Mouse (Mus musculus): Measurements from ENCODE around the gene Bckdk. TPM values are rescaled to one million over a fixed set of nuclear protein-coding genes. Genes with fewer than 3 reads are reported as not detected.

Bckdk gene
- polyA plus RNA-seq, 1 experiment from 2014 or later: 111 TPM

DNA sequence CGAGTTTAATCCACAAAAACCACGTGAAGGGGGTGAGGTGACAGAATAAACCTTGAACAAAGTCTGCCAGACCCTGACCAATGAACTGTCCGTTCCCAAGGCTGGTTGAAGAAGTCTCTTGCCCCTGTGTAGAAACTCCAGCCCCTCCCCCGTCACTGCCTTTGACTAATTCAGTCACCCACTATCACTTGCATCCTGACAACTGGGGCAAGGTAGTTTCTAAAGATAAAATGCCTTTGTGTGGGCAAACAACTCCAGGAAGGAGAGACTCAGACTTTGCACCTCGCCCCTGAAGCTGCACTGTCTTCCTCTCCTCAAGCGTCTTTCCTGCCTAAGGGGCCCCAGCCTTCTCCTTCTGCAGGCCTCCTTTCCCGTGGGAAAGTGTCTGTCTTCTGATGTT, 3.9 kb upstream of the Bckdk start:
- DNase-seq (ENCODE audit: low spot score): no peak
- 52% methylated on average over 7 of the region's 7 CpGs for WGBS
- no peak overlapping the region for H3K4me3 ChIP-seq
- no peak overlapping the region for H3K27ac ChIP-seq (replicated peaks)
- H3K36me3 ChIP-seq (replicated peaks): peaks cover 1% of the 10 kb centered on the region
- H3K27me3 ChIP-seq (replicated peaks; ENCODE audit: low read depth, poor library complexity, severe bottlenecking): no peaks in the 10 kb centered on the region
- no peaks in the 10 kb centered on the region for H3K9me3 ChIP-seq
- peaks cover 16% of the 10 kb centered on the region for H3K4me1 ChIP-seq

DNA sequence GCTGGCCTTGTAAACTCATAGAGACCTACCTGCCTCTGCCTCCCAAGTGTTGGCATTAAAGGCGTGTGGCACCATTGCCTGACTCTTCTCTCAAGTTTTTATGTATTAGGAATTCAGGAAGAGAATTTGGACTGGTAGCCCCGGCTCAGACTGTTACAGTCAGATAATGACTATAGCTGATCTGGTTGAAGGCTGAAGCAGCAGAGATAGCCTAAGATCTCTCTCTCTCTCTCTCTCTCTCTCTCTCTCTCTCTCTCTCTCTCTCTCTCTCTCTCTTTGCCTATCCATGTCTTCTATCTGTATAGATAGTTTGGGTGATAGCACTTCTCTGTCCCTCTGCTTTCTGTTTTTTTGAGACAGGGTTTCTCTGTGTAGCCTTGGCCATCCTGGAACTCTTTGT, 2.1 kb upstream of the Bckdk start:
- Histone ChIP-seq H3K27ac (replicated peaks) (no peak overlapping the region), H3K36me3 (replicated peaks) (peaks cover 19% of the 10 kb centered on the region), H3K27me3 (replicated peaks; ENCODE audit: low read depth, poor library complexity, severe bottlenecking) (no peaks in the 10 kb centered on the region), H3K4me3 (no peak overlapping the region), H3K9me3 (no peaks in the 10 kb centered on the region), H3K4me1 (peaks cover 16% of the 10 kb centered on the region)
- 73% methylated on average over 2 of the region's 2 CpGs for WGBS
- DNase-seq (ENCODE audit: low spot score): no peak

DNA sequence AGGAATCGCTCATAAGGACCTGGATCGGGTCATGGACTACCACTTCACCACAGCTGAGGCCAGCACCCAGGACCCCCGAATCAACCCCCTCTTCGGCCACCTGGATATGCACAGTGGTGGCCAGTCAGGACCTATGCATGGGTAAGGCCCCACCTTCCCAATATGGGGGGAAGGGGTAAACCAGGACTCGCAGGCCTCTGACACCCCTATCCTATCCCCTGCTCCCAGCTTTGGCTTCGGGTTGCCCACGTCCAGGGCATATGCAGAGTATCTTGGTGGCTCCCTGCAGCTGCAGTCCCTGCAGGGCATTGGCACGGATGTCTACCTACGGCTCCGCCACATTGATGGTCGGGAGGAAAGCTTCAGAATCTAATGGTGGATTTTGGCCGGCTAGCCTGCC, 4.1 kb downstream of the Bckdk start:
- Histone ChIP-seq H3K4me1 (peaks cover 20% of the 10 kb centered on the region), H3K36me3 (replicated peaks) (peaks cover 55% of the 10 kb centered on the region), H3K27me3 (replicated peaks; ENCODE audit: low read depth, poor library complexity, severe bottlenecking) (no peaks in the 10 kb centered on the region), H3K27ac (replicated peaks) (no peak overlapping the region), H3K4me3 (no peak overlapping the region), H3K9me3 (no peaks in the 10 kb centered on the region)
- no peak for DNase-seq (ENCODE audit: low spot score)
- WGBS: 93% methylated on average over 12 of the region's 12 CpGs

DNA sequence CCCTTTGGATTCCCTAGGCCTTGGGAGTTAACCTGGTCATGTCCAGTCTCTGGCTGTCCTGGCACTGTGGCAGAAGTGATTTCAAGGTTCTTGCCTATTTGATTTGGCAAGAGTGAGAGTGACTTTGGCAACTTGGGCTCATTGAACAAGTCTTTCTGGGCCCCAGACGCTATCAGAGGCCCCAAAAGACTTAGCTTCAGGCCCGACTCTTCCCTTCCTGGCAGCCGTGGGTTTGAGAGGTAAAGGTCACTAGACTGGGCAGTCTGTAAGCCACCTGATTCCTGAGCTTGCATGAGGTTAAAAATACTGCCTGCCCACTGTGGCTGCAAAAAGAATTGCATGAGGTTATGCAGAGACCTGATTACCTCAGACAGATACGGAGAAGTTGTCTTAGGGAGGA, 4.8 kb downstream of the Bckdk start:
- peaks cover 55% of the 10 kb centered on the region for H3K36me3 ChIP-seq (replicated peaks)
- H3K4me1 ChIP-seq: peaks cover 26% of the 10 kb centered on the region
- no peak overlapping the region for H3K27ac ChIP-seq (replicated peaks)
- H3K27me3 ChIP-seq (replicated peaks; ENCODE audit: low read depth, poor library complexity, severe bottlenecking): no peaks in the 10 kb centered on the region
- no peak for DNase-seq (ENCODE audit: low spot score)
- H3K4me3 ChIP-seq: no peak overlapping the region
- no peaks in the 10 kb centered on the region for H3K9me3 ChIP-seq
- WGBS: 89% methylated on average over 4 of the region's 4 CpGs

DNA sequence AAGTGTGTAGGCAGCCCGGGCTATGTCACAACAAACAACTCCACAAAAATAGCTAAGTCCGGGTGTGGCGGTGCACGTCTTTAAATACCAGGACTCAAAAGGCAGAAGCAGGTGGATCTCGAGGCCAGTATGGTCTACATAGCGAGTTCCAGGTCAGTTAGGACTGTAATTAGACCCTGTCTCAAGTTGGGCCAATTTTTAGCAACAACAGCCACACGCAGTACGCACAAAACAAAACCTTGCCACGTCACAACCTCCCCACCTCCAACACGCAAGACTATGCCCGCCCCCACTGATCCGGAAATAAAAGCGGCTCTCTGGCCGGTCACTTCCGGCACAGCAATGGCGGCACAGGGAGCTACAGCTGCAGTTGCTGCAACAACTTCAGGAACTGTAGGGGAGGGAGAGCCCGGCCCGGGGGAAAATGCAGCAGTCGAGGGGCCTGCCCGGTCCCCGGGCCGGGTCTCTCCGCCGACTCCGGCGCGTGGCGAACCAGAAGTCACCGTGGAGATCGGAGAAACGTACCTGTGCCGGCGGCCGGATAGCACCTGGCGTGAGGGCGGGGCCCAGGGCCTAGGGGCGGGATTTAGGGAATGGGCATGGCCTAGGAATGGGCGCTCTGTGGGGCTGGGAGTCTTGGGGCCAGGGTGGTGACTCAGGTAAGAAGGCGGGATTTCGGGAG, 8.4 kb downstream of the Bckdk start, which contains the start of gene Kat8:
Gene Kat8 (plus strand): TSS at position 327 of the 682 bp plus-strand sequence.
- Histone ChIP-seq H3K27ac (replicated peaks) (peak within 1 kb of the TSS; percentile 92), H3K27me3 (replicated peaks; ENCODE audit: low read depth, poor library complexity, severe bottlenecking) (no peaks in the 10 kb centered on the region), H3K4me3 (peak within 1 kb of the TSS; percentile 80), H3K36me3 (replicated peaks) (peaks cover 57% of the 10 kb centered on the region), H3K4me1 (peaks cover 13% of the 10 kb centered on the region), H3K9me3 (no peaks in the 10 kb centered on the region)
- 1% methylated on average over 40 of the region's 40 CpGs for WGBS
- peak; percentile 93 for DNase-seq (ENCODE audit: low spot score)

DNA sequence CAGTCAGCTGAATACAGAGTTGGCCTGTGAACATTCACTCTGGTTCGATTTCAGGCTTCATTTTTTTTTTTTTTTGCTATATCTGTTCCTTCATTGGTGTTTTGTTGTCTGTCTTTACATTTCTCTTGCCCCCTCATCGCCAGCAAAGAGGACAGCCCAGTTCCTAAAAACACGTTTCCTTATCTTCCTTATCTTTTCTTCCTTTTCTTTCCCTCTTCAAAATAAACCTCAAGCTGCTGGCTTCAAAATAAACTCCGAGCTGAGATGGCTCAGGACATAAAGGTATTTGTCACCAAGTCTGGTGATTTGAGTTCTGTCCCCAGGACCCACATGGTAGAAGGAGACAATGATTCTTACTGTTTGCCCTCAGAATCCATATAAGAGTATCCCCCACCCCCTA, 9.1 kb downstream of the Bckdk start:
- Histone ChIP-seq H3K9me3 (no peaks in the 10 kb centered on the region), H3K27ac (replicated peaks) (peak overlapping the region; percentile 92), H3K4me3 (peak overlapping the region; percentile 80), H3K4me1 (peaks cover 13% of the 10 kb centered on the region), H3K36me3 (replicated peaks) (peaks cover 55% of the 10 kb centered on the region), H3K27me3 (replicated peaks; ENCODE audit: low read depth, poor library complexity, severe bottlenecking) (no peaks in the 10 kb centered on the region)
- 30% methylated on average over 4 of the region's 4 CpGs for WGBS
- DNase-seq (ENCODE audit: low spot score): no peak

DNA sequence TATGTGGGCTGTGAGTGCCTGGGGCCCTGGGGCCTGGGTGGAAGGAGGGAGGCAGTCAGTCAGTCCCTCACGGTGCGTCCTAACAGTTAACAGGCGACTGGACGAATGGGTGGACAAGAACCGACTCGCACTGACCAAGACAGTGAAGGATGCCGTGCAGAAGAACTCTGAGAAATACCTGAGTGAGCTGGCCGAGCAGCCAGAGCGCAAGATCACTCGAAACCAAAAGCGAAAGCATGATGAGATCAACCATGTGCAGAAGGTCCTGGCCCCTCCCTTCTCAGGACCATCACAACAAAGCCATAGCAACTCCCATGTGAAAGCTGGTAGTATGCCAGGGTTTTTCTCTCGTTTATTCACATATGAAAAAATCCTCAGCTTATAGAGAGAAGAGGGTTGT, 11.4 kb downstream of the Bckdk start:
- Histone ChIP-seq H3K27me3 (replicated peaks; ENCODE audit: low read depth, poor library complexity, severe bottlenecking) (no peaks in the 10 kb centered on the region), H3K4me1 (peaks cover 13% of the 10 kb centered on the region), H3K4me3 (no peak overlapping the region), H3K36me3 (replicated peaks) (peaks cover 50% of the 10 kb centered on the region), H3K9me3 (no peaks in the 10 kb centered on the region), H3K27ac (replicated peaks) (no peak overlapping the region)
- DNase-seq (ENCODE audit: low spot score): no peak
- WGBS: 90% methylated on average over 12 of the region's 12 CpGs

DNA sequence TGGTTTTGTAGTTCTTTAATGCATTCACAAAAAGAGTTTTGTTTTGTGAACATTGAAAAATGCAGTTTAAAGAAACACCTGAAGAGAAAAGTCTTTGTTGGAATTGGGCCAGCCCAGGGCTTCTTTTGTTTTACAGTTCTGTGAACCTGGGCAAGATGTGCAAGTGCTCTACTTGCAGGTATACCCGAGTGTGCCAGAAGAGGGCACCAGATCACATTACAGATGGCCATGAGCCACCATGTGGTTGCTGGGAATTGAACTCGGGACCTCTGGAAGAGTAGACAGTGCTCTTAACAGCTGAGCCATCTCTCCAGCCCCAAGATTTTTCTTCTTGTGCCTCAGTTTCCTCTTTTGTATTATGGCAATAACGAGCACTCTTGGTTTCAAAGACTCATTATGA, 14.3 kb downstream of the Bckdk start:
- WGBS: 58% methylated on average over 3 of the region's 3 CpGs
- H3K27me3 ChIP-seq (replicated peaks; ENCODE audit: low read depth, poor library complexity, severe bottlenecking): no peaks in the 10 kb centered on the region
- H3K4me3 ChIP-seq: no peak overlapping the region
- H3K36me3 ChIP-seq (replicated peaks): peaks cover 75% of the 10 kb centered on the region
- no peaks in the 10 kb centered on the region for H3K9me3 ChIP-seq
- no peak overlapping the region for H3K27ac ChIP-seq (replicated peaks)
- DNase-seq (ENCODE audit: low spot score): peak; percentile 53
- peaks cover 3% of the 10 kb centered on the region for H3K4me1 ChIP-seq

DNA sequence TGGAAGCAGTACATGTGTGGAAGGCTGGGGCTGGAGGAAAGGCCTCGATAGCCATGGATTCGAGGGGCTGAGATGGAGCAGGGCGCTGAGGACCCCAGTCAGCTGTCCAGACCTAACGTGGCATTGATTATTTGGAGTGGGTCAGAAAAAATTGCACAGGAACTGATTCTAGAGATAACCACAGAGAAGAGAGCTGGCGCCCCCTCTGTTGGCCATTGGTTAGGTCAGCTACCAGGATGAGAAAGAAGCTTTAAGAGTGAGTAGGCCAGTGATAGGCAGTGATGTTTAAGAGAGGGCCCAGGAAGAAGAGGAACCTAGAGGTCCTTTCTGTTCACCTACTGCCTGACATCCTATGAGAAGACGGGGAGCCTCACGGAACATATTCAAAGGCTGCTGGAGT, 15.4 kb downstream of the Bckdk start:
- DNase-seq (ENCODE audit: low spot score): no peak
- H3K27ac ChIP-seq (replicated peaks): no peak overlapping the region
- no peaks in the 10 kb centered on the region for H3K27me3 ChIP-seq (replicated peaks; ENCODE audit: low read depth, poor library complexity, severe bottlenecking)
- H3K4me3 ChIP-seq: no peak overlapping the region
- peaks cover 3% of the 10 kb centered on the region; the same call in 1 of the 2 replicates for H3K4me1 ChIP-seq
- WGBS: 73% methylated on average over 7 of the region's 7 CpGs
- no peaks in the 10 kb centered on the region for H3K9me3 ChIP-seq
- H3K36me3 ChIP-seq (replicated peaks): peaks cover 86% of the 10 kb centered on the region

DNA sequence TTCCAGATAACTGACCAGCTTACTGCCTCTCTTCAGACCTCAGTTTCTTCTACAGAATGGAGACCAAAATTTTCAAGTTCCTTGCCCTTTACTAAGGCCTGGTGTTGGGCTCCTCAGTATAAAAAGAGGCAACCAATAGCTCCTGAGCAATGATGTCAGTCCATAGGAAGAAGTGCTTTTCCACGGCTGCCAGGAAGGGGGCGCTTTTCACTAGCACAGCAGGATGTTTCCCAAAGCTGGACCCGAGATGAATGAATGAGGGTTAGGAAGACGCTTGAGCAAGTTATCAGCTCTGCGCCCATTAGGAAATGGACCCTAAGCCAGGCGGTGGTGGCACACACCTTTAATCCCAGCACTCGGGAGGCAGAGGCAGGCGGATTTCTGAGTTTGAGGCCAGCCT, 17.6 kb downstream of the Bckdk start:
- Histone ChIP-seq H3K4me3 (no peak overlapping the region), H3K36me3 (replicated peaks) (peaks cover 90% of the 10 kb centered on the region), H3K27me3 (replicated peaks; ENCODE audit: low read depth, poor library complexity, severe bottlenecking) (no peaks in the 10 kb centered on the region), H3K27ac (replicated peaks) (no peak overlapping the region), H3K9me3 (no peaks in the 10 kb centered on the region), H3K4me1 (peaks cover 12% of the 10 kb centered on the region)
- DNase-seq (ENCODE audit: low spot score): no peak
- 64% methylated on average over 8 of the region's 8 CpGs for WGBS

DNA sequence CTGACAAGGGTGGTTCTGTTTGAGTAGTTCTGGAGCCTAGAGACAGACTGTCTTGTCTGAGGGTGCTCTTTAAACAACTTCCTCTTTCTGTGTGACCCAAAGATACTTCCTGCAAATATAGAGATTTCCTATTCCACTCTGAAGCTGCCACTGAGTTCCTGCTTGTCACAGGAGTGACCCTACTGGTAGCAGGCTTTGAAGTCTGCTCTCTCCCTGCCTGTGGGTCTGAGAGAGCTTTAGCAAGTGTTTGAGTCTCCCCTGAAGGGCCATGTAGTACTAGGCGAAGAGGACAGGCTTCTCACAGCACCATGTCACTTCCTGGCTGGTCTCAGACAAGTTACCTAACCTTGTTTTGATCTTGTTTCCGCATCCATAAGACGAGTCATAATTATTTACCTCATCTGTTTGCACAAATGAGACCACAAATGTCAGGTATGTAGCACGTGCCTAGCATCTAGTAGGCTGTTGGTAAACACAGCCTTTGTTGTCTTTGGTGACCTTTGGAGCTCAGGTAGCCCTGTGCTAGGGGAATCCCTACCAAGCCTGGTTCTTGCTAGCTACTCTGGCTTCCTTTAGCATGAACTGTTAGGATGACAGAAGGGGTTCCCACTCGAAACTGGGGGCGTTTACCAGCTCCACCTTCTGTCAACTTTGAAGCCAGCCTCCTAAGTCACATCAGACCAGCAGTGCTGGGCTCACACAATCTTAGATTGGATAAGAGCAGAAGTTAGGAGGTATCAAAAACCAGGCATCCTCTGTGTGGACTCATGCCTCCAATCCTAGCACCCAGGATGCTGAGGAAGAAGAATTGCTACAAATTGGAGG, 18.8 kb downstream of the Bckdk start:
- H3K9me3 ChIP-seq: no peaks in the 10 kb centered on the region
- peaks cover 17% of the 10 kb centered on the region for H3K4me1 ChIP-seq
- DNase-seq (ENCODE audit: low spot score): no peak
- WGBS: 87% methylated on average over 6 of the region's 6 CpGs
- H3K36me3 ChIP-seq (replicated peaks): peaks cover 88% of the 10 kb centered on the region
- no peak overlapping the region for H3K4me3 ChIP-seq
- no peak overlapping the region for H3K27ac ChIP-seq (replicated peaks)
- H3K27me3 ChIP-seq (replicated peaks; ENCODE audit: low read depth, poor library complexity, severe bottlenecking): peaks cover 4% of the 10 kb centered on the region

DNA sequence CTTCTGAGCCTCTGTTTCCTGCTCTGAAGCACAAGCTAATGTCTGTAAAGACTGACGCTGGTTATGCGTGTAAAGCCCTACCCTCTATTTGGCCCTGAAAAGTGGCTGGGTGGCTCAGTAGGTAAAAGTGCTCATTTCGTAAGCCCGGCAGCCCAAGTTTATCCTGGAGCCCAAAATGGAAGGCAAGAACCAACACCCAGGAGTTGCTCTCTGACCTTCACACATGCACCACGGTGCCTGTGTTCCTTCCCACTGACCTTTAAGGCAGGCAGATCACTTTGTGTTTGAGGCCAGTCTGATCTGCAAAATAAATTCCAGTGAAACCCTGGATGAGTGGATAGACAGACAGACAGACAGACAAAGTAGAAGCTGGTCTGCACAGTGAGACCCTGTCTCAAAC, 19.8 kb downstream of the Bckdk start:
- no peak overlapping the region for H3K4me3 ChIP-seq
- no peaks in the 10 kb centered on the region for H3K9me3 ChIP-seq
- peaks cover 79% of the 10 kb centered on the region for H3K36me3 ChIP-seq (replicated peaks)
- H3K27ac ChIP-seq (replicated peaks): no peak overlapping the region
- peaks cover 15% of the 10 kb centered on the region for H3K27me3 ChIP-seq (replicated peaks; ENCODE audit: low read depth, poor library complexity, severe bottlenecking)
- WGBS: 88% methylated on average over 5 of the region's 5 CpGs
- no peak for DNase-seq (ENCODE audit: low spot score)
- peaks cover 20% of the 10 kb centered on the region for H3K4me1 ChIP-seq

DNA sequence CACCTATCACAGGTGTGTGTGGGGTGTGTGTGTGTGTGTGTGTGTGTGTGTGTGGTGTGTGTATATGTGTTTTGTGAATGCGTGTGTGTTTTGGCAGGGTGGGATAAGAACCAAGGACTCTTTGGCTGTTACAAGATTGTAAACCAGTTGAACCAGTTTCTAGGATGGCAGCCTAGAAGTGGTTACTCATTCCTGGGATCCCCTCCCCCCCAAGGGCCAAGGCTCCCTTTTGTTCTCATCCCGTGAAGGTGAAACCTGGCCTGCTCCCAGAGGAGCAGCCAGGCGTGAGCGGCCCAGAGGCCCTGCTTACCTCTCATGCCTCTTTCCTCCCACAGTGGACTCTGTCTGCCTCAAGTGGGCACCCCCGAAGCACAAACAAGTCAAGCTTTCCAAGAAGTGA, 21.4 kb downstream of the Bckdk start:
- Histone ChIP-seq H3K27ac (replicated peaks) (peak overlapping the region; percentile 70), H3K9me3 (no peaks in the 10 kb centered on the region), H3K4me1 (peaks cover 35% of the 10 kb centered on the region), H3K27me3 (replicated peaks; ENCODE audit: low read depth, poor library complexity, severe bottlenecking) (peaks cover 30% of the 10 kb centered on the region), H3K4me3 (peak overlapping the region; percentile 17; the same call in 1 of the 2 replicates), H3K36me3 (replicated peaks) (peaks cover 69% of the 10 kb centered on the region)
- 57% methylated on average over 5 of the region's 5 CpGs for WGBS
- DNase-seq (ENCODE audit: low spot score): peak; percentile 44

All from embryonic facial prominence, embryonic 10.5 days (tissue).